Mouse (Mus musculus) kidney, adult 2 months (tissue): ENCODE measurements at regions not wholly inside any gene's neighbourhood (a gene's known extent, or its start where the extent isn't known, plus 50 kb on each side); places are given as distances from the start of the nearest gene placed in this dataset.

Source experiments
- DNase-seq: peaks from one replicate; pipeline ENCODE4 v3.0.0; 2021
- H3K27ac ChIP-seq: fragments of 200-500 bp; 2 replicates; pipeline ENCODE4 v1.5.1; 2012; ENCODE audit warnings: low read depth, low read length, control low read depth, inconsistent platforms; ENCODE audit not compliant: insufficient read depth
- H3K27me3 ChIP-seq: fragments of 200-500 bp; replicated peaks from 2 replicates; pipeline ENCODE4 v1.6.1; 2012; ENCODE audit warnings: mild to moderate bottlenecking, moderate library complexity, low read length, inconsistent platforms; ENCODE audit not compliant: control insufficient read depth, insufficient read depth
- H3K36me3 ChIP-seq: fragments of 200-500 bp; 2 replicates; pipeline ENCODE4 v1.6.1; 2012; ENCODE audit warnings: mild to moderate bottlenecking, moderate library complexity, low read length, inconsistent platforms; ENCODE audit not compliant: control insufficient read depth, insufficient read depth
- H3K4me1 ChIP-seq: fragments of 200-500 bp; 2 replicates; pipeline ENCODE4 v1.6.1; 2011; ENCODE audit warnings: low read length; ENCODE audit not compliant: control insufficient read depth, insufficient read depth
- H3K4me3 ChIP-seq: fragments of 200-500 bp; 2 replicates; pipeline ENCODE4 v1.5.1; 2011; ENCODE audit warnings: mild to moderate bottlenecking, low read depth, low read length, control low read depth; ENCODE audit not compliant: insufficient read depth
- CTCF ChIP-seq: fragments of 200-500 bp; conservative IDR thresholded peaks from 2 replicates; pipeline ENCODE4 v1.5.1; 2011; ENCODE audit warnings: low read depth, mild to moderate bottlenecking, control low read depth, low read length, moderate library complexity, mixed read lengths; ENCODE audit not compliant: insufficient read depth, insufficient read length
- POLR2A ChIP-seq: fragments of 200-500 bp; IDR thresholded peaks from one replicate; pipeline ENCODE4 v1.6.1; 2011; ENCODE audit warnings: low read depth, low read length, control low read depth
- WGBS: fragments of 180-500 bp; shearing (Covaris S2); methylation state at CpG from one replicate; pipeline ENCODE4 v1.1.7; 2018; 5-methylcytosine and 5-hydroxymethylcytosine counted together

DNA sequence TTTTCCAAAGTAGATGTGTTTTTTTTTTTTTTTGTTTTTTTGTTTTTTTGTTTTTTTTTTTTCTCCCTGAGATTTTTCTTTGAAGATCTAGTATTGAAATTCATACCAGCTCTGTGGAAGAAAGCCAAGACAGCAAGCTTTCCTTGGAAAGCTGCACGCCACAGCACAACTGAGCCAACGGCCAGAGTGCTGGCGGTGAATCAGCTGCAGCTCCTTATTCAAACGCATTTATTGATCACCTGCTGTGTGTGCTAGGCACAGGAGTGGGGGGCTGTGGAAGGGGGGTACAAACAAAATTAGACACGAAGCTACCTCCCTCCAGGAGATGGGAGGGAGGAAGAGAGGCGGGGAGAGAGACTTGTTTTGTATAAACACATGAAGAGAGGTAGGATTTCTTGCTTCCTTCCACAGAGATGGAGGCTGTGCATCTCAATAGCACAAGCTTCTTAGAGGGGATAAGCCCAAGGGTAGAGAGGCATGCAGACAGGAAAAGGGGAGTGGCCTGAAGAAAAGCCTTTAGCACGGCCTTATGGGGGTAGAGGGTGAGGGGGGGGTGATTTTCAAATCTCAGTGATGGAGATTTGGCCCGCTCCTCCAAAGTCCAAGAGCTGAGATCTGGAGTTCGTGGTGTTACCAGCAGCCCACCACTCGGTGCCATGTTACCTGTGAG is 170.1 kb upstream of the Pum3 start:
- no peak for DNase-seq
- Histone ChIP-seq H3K36me3 (no peaks in the 10 kb centered on the region), H3K4me1 (no peaks in the 10 kb centered on the region), H3K27ac (no peak overlapping the region), H3K4me3 (no peak overlapping the region), H3K27me3 (no peaks in the 10 kb centered on the region)
- 57% methylated on average over 10 of the region's 10 CpGs for WGBS
- TF ChIP-seq POLR2A (no peak), CTCF (no peak)

DNA sequence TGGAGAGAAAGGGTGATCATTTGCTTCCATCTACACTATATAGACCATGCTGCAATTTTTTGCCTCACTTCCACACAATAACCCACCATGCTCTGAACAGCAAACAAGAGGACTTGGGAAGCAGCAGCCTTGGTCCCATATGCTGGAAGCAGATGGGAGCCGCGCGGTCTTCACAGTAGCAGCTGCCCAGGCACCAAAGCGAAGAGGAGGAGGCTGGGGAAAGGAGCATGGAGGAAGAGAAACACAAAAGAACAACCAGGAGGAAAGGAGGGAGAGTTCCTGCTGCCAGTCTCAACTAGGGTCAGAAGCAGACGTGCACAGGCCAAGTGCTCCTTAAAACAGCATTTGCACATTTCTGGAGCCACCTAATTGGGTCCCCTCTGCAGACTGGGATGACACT is 168.7 kb upstream of the Pum3 start:
- WGBS: 82% methylated on average over 5 of the region's 5 CpGs
- H3K4me1 ChIP-seq: no peaks in the 10 kb centered on the region
- no peak for TF ChIP-seq POLR2A
- TF ChIP-seq CTCF: no peak

DNA sequence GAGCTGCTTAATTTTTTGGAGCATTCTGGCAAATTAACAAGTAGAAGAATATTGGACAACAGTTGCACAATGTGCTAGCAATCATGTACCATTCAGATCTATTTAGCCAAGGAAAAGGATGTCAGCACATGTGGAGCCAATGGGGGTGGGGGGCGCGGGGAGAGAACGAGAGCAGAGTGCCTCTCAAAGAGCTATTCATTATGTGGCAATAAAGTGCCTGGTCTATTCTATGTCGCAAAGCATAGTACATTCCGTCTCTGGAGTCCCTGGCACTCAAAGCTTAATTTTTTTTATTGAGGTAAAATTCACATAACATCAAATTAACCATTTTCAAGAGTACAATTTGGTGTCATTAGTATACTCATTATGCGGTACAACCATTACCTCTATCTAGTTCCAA is 155.9 kb upstream of the Pum3 start:
- Histone ChIP-seq H3K4me1 (no peaks in the 10 kb centered on the region), H3K27me3 (no peaks in the 10 kb centered on the region; the same call in 1 of the 2 replicates), H3K27ac (no peak overlapping the region), H3K4me3 (no peak overlapping the region), H3K36me3 (no peaks in the 10 kb centered on the region)
- no peak for DNase-seq
- no peak for TF ChIP-seq CTCF
- TF ChIP-seq POLR2A: no peak
- 83% methylated on average over 6 of the region's 6 CpGs for WGBS

More for the DNA sequence above, 168.7 kb upstream of the Pum3 start:
- Histone ChIP-seq H3K4me3 (no peak overlapping the region), H3K36me3 (no peaks in the 10 kb centered on the region), H3K27me3 (no peaks in the 10 kb centered on the region), H3K27ac (no peak overlapping the region)
- DNase-seq: no peak

GRCm38 (mm10) chr19:27582111-27582500 is 152.5 kb upstream of the Pum3 start:
- Histone ChIP-seq H3K27ac (no peak overlapping the region), H3K36me3 (no peaks in the 10 kb centered on the region), H3K27me3 (no peaks in the 10 kb centered on the region; the same call in 1 of the 2 replicates), H3K4me3 (no peak overlapping the region), H3K4me1 (no peaks in the 10 kb centered on the region)
- DNase-seq: no peak
- WGBS: 76% methylated on average over 8 of the region's 8 CpGs
- TF ChIP-seq CTCF (no peak), POLR2A (no peak)

GRCm38 (mm10) chr19:27581362-27582110 is 151.9 kb upstream of the Pum3 start:
- no peaks in the 10 kb centered on the region; the same call in 1 of the 2 replicates for H3K27me3 ChIP-seq
- no peak overlapping the region for H3K4me3 ChIP-seq
- H3K4me1 ChIP-seq: no peaks in the 10 kb centered on the region
- DNase-seq: no peak
- H3K27ac ChIP-seq: no peak overlapping the region
- TF ChIP-seq POLR2A (no peak), CTCF (no peak)
- 61% methylated on average over 6 of the region's 6 CpGs for WGBS
- no peaks in the 10 kb centered on the region for H3K36me3 ChIP-seq

- no peaks in the 10 kb centered on the region for H3K4me1 ChIP-seq
- TF ChIP-seq CTCF (no peak), POLR2A (no peak)
- H3K36me3 ChIP-seq: no peaks in the 10 kb centered on the region
- no peak overlapping the region for H3K4me3 ChIP-seq
- DNase-seq: no peak
- H3K27me3 ChIP-seq: no peaks in the 10 kb centered on the region
- H3K27ac ChIP-seq: no peak overlapping the region
Observed at GRCm38 (mm10) chr19:27576478-27576877, 146.9 kb upstream of the Pum3 start.

DNA sequence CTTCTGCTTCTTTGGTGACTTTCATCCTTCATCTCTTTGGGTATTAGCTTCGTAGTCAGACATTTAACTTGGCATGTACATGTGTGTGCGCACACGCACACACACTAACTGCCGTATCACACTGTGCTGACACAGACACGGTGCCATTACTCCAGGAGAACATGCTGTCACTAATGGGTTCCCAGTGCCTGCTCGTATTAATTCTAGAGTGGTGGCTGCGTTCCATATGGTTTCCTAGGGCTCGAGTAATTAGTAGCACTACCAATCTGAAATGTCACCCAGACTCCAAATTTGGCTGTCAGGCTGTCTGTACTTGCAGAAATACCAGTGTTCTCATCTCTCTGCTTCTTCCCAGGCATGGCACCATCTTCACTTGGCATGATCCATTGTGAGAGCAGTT is 137.3 kb upstream of the Pum3 start:
- Histone ChIP-seq H3K4me3 (no peak overlapping the region), H3K27ac (no peak overlapping the region), H3K27me3 (no peaks in the 10 kb centered on the region), H3K36me3 (no peaks in the 10 kb centered on the region), H3K4me1 (no peaks in the 10 kb centered on the region)
- 92% methylated on average over 8 of the region's 8 CpGs for WGBS
- TF ChIP-seq POLR2A (no peak), CTCF (no peak)
- no peak for DNase-seq
